Mouse (Mus musculus): ENCODE results near the gene Zfand2b.
A peak's percentile ranks its signal among the peaks of the same experiment; 100 is the strongest.

Gene Zfand2b

DNA sequence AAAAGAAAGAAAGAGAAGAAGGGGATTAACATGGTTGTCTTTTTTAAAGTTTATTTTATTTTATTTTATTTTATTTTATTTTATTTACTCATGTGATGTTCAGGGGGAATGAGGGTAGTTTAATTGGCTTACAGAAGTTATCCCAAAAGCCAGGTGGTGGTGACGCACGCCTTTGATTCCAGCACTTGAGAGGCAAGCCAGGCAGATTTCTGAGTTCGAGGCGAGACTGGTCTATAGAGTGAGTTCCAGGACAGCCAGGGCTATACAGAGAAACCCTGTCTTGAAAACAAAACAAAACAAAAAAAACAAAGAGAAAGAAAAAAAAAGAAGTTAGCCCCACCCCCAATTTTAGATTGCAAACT is 8.2 kb upstream of the Zfand2b start:
- no peak for DNase-seq

DNA sequence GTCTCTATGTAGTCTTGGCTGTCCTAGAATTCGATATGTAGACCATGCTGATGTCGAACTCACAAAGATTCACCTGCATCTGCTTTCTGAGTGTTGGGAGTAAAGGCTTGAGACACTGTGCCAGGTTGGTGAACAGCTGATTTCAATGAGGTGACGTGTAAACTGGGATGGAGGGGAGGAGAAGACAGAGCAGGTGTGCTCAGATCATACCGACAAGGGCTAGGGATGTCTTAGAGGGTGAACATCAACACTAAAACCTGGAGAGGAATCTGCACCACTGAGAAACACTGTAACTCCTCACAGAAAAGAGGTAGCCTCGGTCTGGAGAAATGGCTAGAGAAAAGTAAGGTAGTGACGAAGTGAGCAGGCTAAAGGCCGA is 364 bp upstream of the Zfand2b start:
- no peak for DNase-seq

- peak; percentile 65 to 78 for DNase-seq
These were observed 11.1 kb downstream of the Zfand2b start for GRCm38 (mm10) chr1:75179334-75180104.

DNA sequence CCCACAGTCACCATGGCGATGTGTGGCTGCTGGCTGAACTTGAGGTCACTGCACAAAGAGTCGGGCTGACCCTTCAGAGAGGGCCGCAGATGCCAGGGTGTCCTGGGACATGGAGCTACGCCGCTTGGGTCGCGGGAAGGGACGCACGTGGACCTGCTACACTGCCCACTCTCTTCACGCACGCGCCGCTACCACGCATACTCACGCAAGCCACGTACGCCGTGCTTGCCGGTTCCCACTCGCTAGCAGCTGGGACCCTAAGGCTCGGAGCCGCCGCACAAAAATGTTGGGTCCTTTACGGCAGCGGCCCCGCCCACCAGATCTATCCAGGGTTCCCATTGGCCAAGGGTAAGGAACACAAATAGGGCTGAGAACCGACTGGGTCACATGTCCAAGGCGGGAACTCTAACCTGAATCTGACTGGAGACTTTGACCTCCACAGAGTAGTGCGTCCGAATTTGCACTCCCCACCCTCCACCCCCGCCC is 11.7 kb downstream of the Zfand2b start, which contains the start of gene Abcb6:
Abcb6 (minus strand) TSS at position 288 of the 486 bp plus-strand sequence.
- DNase-seq, result peak; percentile 95

GRCm38 (mm10) chr1:75180741-75181140 is 12.3 kb downstream of the Zfand2b start:
- no peak for DNase-seq

DNA sequence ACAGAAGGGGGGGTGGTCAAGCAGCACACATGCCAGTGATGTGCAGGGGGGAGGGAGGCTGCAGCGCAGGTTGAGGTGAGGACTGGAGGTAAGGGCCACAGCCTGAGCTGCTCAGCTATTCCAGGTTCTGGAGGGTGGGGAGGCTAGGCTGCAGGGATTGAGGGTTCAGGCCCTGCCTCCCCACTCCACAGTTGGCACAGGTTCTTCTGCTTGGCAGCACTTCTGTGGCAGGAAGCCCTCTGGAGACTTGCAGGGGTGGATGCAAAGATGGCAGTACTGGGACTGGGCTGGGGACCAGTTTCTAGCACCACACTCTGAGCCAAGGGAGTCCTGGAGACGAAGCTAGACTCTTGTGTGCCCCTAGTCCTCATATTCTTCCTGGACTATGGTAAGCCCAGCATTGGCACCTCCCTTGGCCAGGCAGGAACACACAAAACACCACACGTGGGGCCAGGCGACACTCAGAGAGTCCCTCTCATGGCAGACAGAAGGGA is 13.0 kb downstream of the Zfand2b start:
- DNase-seq, result no peak

DNA sequence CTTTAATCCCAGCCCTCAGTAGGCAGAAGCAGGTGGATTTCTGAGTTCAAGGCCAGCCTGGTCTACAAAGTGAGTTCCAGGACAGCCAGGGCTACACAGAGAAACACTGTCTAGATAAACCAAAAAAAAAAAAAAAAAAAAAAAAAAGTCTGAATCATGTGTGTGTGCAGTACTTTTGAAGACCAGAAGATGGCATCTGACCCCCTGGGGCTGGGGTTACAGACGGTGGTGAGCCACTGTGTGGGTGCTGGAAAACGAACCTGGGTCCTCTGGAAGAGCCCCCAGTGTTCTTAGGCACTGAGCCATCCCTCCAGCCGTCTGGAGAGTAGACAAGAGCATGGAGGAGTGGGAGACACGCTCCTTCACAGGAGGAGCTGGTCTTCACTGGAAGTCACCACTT is 13.7 kb downstream of the Zfand2b start:
- DNase-seq, result no peak

DNA sequence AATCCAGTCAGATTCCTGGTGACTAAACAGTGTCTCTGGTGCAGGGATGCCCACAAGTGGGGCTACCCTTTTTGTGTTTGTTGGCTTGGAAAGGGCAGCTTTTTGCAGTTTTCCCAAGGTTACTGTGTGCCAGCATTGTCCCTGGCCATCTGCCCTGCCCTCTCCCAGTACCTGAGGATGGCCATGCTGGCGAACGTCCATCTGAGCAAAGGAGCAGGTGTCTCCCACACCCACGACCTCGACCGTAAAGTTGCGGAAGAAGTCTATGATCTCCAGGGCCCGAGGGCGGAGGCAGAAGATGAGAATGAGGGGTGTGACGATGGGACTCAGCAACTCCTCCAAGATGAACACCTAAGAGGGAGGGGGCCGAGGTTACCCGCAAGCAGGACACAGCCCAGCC is 17.0 kb downstream of the Zfand2b start:
- no peak for DNase-seq

GRCm38 (mm10) chr1:75187126-75187525 is 18.7 kb downstream of the Zfand2b start:
- no peak for DNase-seq

DNA sequence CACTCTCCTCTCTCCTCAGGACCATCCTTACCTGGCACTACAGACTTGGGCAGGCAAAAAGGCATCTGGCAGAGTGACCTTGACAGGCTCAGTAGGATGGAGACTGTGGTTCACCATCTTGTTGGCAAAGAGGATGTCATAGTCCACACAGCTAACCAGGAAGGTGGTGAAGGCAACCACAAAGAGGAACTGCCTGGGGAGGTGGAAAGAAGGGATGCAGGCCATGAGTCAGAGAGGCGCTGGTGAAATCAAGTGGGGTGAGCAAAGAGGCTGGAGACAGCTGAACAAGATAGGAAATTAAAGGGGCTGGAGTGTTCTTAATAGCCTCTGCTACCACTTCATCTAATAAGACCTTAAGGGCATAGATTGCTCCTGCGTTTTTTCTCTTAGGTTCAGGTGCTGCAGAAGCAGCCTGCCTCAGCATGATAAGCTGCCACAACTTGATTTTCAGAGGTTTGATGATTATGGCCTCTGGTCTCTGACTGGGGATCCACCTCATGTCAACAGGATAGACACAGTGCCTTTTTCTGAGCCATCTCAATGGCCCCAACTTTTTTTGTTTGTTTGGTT is 19.6 kb downstream of the Zfand2b start:
- no peak for DNase-seq

- no peak for DNase-seq
These were observed 22.1 kb downstream of the Zfand2b start for GRCm38 (mm10) chr1:75190577-75190976.

- DNase-seq, result no peak
These were observed 22.8 kb downstream of the Zfand2b start for GRCm38 (mm10) chr1:75191258-75191621.

- peak; percentile 94 to 99 for DNase-seq
These were observed 23.4 kb downstream of the Zfand2b start, which contains the start of the genes Ankzf1 and Atg9a for GRCm38 (mm10) chr1:75191622-75192402. Gene Ankzf1 (plus strand): TSS chr1:75192151. Gene Atg9a (minus strand): TSS chr1:75192196.

DNA sequence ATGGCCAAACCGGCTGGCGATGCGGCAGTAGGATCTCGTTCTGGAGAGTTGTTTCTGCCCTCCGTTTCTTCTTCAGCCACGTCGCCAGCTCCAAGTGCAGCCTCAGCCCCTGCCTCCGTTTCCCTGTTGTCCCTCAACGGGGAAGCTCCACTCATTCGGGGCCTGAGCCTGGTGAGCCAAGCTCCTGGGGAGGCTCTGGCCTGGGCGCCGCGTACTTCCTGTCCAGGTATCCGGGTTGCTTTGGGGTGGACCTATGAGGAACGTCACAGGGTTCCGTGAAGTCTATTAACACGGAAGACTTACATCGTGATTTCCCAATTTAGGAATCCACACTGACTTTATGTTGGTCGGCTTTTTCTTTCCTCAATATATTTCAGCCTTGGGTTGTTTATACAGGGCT is 24.0 kb downstream of the Zfand2b start:
- peak; percentile 73 to 75 for DNase-seq

DNA sequence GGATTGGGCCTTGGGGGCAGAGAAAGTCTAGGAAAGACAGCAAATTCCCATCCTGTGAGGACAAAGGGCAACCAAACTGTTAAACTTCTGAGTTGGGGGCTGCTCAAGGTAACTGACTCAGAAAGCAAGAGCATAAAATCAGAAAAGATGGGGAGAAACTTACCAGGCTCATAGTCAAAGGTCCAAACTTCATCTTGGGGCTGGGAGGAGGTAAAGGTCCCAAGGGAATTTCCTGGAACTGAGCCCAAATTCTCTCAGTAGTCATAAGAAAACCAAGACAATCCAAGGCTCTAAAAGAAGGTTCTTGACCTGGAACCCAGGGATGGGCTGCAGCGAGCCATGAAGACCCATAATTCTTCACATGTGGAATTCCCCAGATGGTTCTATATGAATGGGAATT is 32.8 kb downstream of the Zfand2b start:
- peak; percentile 43 to 77 for DNase-seq

DNA sequence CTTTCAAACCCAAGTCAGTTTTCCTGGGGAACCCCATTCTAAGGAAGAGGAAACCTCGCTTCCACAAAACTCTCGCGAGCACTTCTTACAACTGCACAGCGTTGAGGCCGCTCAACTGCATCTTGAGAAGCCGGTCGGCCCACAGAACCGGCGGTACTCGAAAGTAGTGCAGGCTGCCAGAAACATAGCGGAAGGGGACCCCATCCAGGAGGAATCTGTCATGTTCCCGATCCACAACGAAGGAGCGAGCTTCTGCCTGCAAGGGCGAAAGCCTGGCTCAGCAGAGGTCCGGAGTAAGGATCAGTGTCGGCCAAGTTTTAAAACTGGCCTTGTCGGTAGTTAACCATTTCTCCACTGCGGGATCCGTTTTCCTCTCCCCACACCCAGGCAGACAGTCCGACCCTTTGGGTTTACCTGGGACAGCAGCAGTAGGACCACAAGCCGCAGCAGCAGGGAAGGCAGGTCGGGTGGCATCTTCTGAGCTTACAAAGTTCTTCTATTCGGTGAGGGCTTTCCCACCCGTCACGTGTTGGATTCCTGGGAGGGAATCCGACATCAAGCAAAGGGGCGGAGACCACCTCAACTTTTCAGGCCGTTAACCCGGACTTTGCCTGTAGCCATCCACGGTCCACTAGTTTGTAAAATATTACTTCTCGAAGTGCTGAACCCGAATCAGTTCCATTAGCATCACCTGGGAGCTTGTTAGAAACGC is 40.7 kb downstream of the Zfand2b start:
- DNase-seq, result peak; percentile 87 to 92

DNA sequence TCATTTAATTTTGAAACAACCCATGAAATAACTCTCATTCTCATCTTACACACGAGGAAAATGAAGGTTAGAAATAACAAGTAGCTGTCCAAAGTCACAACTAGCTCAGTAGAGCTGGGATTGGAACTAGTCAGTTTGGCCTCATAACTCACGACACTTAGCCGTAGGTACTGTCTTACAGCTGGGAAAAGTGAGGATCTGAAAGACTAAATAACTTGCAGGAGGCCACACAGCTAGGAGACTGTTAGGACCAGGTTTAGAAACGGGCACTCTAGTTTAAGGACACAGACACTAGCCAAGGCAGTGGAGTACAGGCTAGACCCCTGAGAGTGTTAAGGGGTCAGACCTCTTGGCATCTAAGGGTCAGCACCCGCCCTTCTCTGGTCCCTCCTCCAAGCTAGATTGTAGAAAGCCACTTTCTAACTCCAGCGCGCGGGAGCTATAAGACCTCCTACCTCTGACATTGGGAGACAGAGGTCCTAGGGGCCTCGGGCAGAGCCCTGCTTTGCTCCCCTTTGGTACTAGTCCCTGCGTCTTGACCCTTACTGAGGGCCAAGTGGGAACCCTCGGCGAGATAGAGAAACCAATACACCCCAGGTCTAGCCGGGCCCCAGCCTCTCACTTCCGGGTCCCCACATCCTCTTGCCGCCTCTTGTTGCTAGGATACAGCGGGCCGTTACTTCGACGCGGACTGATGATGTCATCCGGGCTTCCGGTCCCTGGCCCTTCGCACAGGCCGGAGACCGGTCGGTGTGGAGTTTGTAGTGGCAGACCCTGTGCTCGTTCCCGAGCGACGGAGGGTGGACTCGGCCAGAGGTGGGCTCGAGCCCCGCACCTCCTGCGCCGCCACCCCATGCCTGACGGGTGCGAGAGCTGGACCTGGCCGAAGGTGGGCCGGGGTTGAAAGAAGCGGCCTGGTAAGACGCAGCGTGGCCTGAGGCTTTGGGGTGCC is 42.0 kb downstream of the Zfand2b start, which contains the start of the genes Glb1l and Stk16:
Glb1l (minus strand) TSS at position 678 of the 952 bp plus-strand sequence.
Stk16 (plus strand) TSS at position 703 of the 952 bp plus-strand sequence.
- peak; percentile 98 for DNase-seq

- DNase-seq, result peak in 1 of 2 experiments; percentile 34
These were observed 42.8 kb downstream of the Zfand2b start for GRCm38 (mm10) chr1:75211141-75211708.

DNA sequence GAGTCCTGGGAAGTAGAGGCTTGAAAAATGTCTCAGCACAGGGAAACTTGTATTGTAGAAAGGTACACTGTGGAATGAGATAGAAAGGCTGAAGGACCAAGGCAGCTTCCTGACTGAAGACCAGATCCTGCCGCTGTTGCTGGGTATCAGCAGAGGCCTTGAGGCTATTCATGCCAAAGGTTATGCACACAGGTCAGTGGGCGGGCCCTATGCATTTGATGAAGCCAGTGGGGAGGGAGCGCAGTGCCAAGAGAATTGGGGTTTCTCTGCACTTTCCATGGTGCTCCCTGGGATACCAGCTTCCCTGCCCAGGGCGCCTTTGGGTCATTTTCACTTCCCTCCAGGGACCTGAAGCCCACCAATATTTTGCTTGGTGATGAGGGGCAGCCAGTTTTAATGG is 44.1 kb downstream of the Zfand2b start:
- peak in 1 of 2 experiments; percentile 43 for DNase-seq

DNA sequence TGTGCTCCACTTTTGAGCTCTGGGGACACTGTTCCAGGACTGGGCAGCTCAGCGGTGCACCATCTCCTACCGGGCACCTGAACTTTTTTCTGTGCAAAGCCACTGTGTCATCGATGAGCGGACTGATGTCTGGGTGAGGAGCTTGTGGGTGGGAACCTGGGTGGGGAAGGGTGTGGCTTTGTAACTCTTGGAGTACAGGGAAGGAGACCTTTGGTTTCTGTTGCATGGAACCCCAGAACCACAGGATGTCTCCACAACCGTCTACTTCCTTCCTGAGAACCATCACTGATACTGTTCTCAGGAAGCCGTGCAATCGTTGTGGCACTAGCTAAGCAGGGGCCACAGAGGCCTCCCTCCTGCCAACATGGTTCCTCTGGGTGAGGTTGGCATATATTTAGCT is 44.6 kb downstream of the Zfand2b start:
- DNase-seq, result no peak

GRCm38 (mm10) chr1:75214442-75214841 is 46.0 kb downstream of the Zfand2b start:
- peak; percentile 86 to 95 for DNase-seq
